Mouse (Mus musculus): ENCODE data around the gene Eno3. TPM values are rescaled to one million over a fixed set of nuclear protein-coding genes. Genes with fewer than 3 reads are reported as not detected.
A peak's percentile ranks its signal among the peaks of the same experiment; 100 is the strongest.

Gene Eno3
- total and polyA plus RNA-seq, 3 experiments: 14.2 to 16.8 TPM; not detected in 1

DNA sequence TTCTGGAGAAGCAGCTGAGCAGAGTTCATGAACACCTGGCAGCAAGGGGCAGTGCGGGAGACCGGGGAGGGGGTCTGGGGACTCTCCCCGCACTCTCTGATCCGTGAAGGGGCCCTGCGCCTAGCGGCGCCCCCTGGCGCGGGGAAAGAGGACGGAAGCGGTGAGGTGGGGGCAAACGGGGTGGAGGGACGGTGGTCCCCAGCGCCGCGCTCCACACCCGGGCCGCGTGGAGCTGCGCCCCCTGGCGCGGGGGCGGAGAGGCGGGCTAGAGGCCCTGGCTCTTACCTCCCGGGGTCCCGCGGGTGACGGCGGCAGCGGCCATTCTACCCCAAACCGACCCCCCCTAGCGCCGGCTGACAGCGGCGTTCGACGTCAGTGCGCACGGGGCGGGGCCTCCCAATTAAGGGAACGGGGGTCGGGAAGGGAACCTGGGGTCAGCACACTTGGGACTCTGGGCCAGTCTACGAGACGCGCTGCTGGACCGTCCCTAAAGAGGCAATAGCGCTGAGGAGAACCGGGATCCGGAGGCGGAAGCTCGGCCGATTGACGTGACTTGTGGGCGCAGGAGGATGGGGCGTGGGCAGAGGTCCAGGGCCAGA is 30.7 kb downstream of the Eno3 start, which contains the start of gene Camta2 (continued):
- TF ChIP-seq TBP (IDR thresholded peaks at IDR 0.05; ENCODE audit: low read depth, low read length): no peak
- peak; percentile 59; the same call in 1 of the 2 replicates for TF ChIP-seq SIN3A (IDR thresholded peaks at IDR 0.05; ENCODE audit: low read length)
- TF ChIP-seq RAD21 (IDR thresholded peaks at IDR 0.05; ENCODE audit: low read depth, low read length): no peak

- H3K36me3 ChIP-seq (ENCODE audit: control insufficient read depth in 1 of 2, insufficient read depth in 2 of 2, low read length in 2 of 2): peaks cover 0 to 5% of the 10 kb centered on the region in 2 experiments; a peak in 2 of 4 replicates
- peak overlapping the region; percentile 86 for H3K9ac ChIP-seq (ENCODE audit: control insufficient read depth, low read depth, low read length, poor library complexity, severe bottlenecking)
- peaks cover 4% of the 10 kb centered on the region; the same call in 1 of the 2 replicates for H3K79me2 ChIP-seq (ENCODE audit: control insufficient read depth, insufficient read depth, low read length, poor library complexity)
- peak overlapping the region; percentile 63 to 79 for H3K4me3 ChIP-seq (ENCODE audit: control insufficient read depth in 1 of 2, insufficient read depth in 1 of 2, low read depth in 2 of 2, low read length in 2 of 2)
- H3K27me3 ChIP-seq (ENCODE audit: control insufficient read depth in 1 of 2, insufficient read depth in 2 of 2, low read length in 2 of 2): no peaks in the 10 kb centered on the region
- TF ChIP-seq MYC (IDR thresholded peaks at IDR 0.05; ENCODE audit: low read depth, low read length) (no peak), MYB (IDR thresholded peaks at IDR 0.05; ENCODE audit: low read depth, low read length) (no peak)
- peaks cover 0 to 9% of the 10 kb centered on the region in 2 experiments; a peak in 2 of 4 replicates for H3K4me1 ChIP-seq (ENCODE audit: control insufficient read depth in 1 of 2, insufficient read depth in 2 of 2, low read length in 2 of 2)
- no peaks in the 10 kb centered on the region for H3K9me3 ChIP-seq (replicated peaks; ENCODE audit: insufficient read depth, low read length)
- no peak for DNase-seq (ENCODE audit: low read depth, low spot score)
- no peak overlapping the region for H3K27ac ChIP-seq (ENCODE audit: control insufficient read depth, low read depth, low read length)
Observed at GRCm38 (mm10) chr11:70688372-70688771, 31.4 kb downstream of the Eno3 start.

DNA sequence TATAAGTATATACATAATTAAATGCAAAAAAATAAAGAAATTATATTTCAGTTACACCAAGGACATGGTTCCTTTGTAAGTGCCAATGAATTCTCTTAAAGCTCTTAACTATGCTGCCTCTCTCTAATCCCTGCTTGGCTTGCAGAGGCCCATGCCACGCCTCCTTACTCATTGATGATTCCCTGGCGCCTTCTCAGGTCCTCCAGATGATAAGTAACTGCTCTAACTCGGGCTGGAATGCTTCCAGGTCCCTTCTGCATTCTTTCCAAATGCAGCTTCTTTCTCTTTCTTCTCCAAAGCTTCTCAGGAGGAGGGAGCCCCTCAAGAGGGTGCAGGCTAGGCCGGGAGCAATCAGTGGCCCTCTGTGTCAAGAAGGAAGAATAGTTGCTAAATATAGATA is 32.6 kb downstream of the Eno3 start:
- H3K4me1 ChIP-seq (ENCODE audit: control insufficient read depth in 1 of 2, insufficient read depth in 2 of 2, low read length in 2 of 2): peaks cover 0 to 9% of the 10 kb centered on the region in 2 experiments; a peak in 2 of 4 replicates
- no peaks in the 10 kb centered on the region for H3K9me3 ChIP-seq (replicated peaks; ENCODE audit: insufficient read depth, low read length)
- peaks cover 4% of the 10 kb centered on the region; the same call in 1 of the 2 replicates for H3K79me2 ChIP-seq (ENCODE audit: control insufficient read depth, insufficient read depth, low read length, poor library complexity)
- H3K27me3 ChIP-seq (ENCODE audit: control insufficient read depth in 1 of 2, insufficient read depth in 2 of 2, low read length in 2 of 2): no peaks in the 10 kb centered on the region
- no peak overlapping the region for H3K27ac ChIP-seq (ENCODE audit: control insufficient read depth, low read depth, low read length)
- no peak for DNase-seq (ENCODE audit: low read depth, low spot score)
- no peak overlapping the region for H3K4me3 ChIP-seq (ENCODE audit: control insufficient read depth in 1 of 2, insufficient read depth in 1 of 2, low read depth in 2 of 2, low read length in 2 of 2)
- H3K9ac ChIP-seq (ENCODE audit: control insufficient read depth, low read depth, low read length, poor library complexity, severe bottlenecking): no peak overlapping the region
- TF ChIP-seq CTCF (IDR thresholded peaks at IDR 0.05 in 2 of 3, conservative IDR thresholded peaks at IDR 0.05 in 1 of 3; ENCODE audit: control insufficient read depth in 1 of 3, insufficient read depth in 1 of 3, low read depth in 2 of 3, low read length in 3 of 3, poor library complexity in 1 of 3, severe bottlenecking in 1 of 3): no peak
- no peak for TF ChIP-seq ELF1 (IDR thresholded peaks at IDR 0.05; ENCODE audit: low read depth, low read length)
- no peak for TF ChIP-seq TAL1 (IDR thresholded peaks at IDR 0.05; ENCODE audit: low read length)
- TF ChIP-seq ZKSCAN1 (IDR thresholded peaks at IDR 0.05; ENCODE audit: low read depth, low read length): no peak
- no peak for TF ChIP-seq MAFK (IDR thresholded peaks at IDR 0.05; ENCODE audit: borderline replicate concordance, low read depth, low read length)
- peaks cover 0 to 5% of the 10 kb centered on the region in 2 experiments; a peak in 2 of 4 replicates for H3K36me3 ChIP-seq (ENCODE audit: control insufficient read depth in 1 of 2, insufficient read depth in 2 of 2, low read length in 2 of 2)

- H3K9me3 ChIP-seq (replicated peaks; ENCODE audit: insufficient read depth, low read length): no peaks in the 10 kb centered on the region
- no peaks in the 10 kb centered on the region for H3K27me3 ChIP-seq (ENCODE audit: control insufficient read depth in 1 of 2, insufficient read depth in 2 of 2, low read length in 2 of 2)
- no peak for DNase-seq (ENCODE audit: low read depth, low spot score)
- TF ChIP-seq GABPA (IDR thresholded peaks at IDR 0.05; ENCODE audit: low read depth, low read length) (no peak), POLR2A (IDR thresholded peaks at IDR 0.05; ENCODE audit: control insufficient read depth in 1 of 2, insufficient read depth in 1 of 2, low read depth in 1 of 2, low read length in 2 of 2, poor library complexity in 1 of 2) (no peak), MXI1 (IDR thresholded peaks at IDR 0.05; ENCODE audit: low read depth, low read length) (no peak), SIN3A (IDR thresholded peaks at IDR 0.05; ENCODE audit: low read length) (no peak), TBP (IDR thresholded peaks at IDR 0.05; ENCODE audit: low read depth, low read length) (no peak), MEF2A (IDR thresholded peaks at IDR 0.05; ENCODE audit: extremely low read depth, insufficient replicate concordance, low read depth, low read length, poor library complexity, severe bottlenecking) (no peak), MAX (IDR thresholded peaks at IDR 0.05; ENCODE audit: low read length) (no peak), ZC3H11A (IDR thresholded peaks at IDR 0.05; ENCODE audit: low read depth, low read length) (no peak), KAT2A (conservative IDR thresholded peaks at IDR 0.05; ENCODE audit: low read depth, low read length) (no peak), NELFE (IDR thresholded peaks at IDR 0.05; ENCODE audit: low read depth, low read length) (no peak), POLR2AphosphoS5 (IDR thresholded peaks at IDR 0.05; ENCODE audit: borderline replicate concordance, low read depth, low read length) (no peak), GATA1 (IDR thresholded peaks at IDR 0.05; ENCODE audit: low read depth, low read length) (no peak), TCF12 (IDR thresholded peaks at IDR 0.05; ENCODE audit: low read depth, low read length) (no peak), E2F4 (IDR thresholded peaks at IDR 0.05; ENCODE audit: borderline replicate concordance, low read depth, low read length) (no peak)
- no peaks in the 10 kb centered on the region; a peak in 1 of 4 replicates for H3K4me1 ChIP-seq (ENCODE audit: control insufficient read depth in 1 of 2, insufficient read depth in 2 of 2, low read length in 2 of 2)
- no peak overlapping the region for H3K27ac ChIP-seq (ENCODE audit: control insufficient read depth, low read depth, low read length)
- H3K36me3 ChIP-seq (ENCODE audit: control insufficient read depth in 1 of 2, insufficient read depth in 2 of 2, low read length in 2 of 2): no peaks in the 10 kb centered on the region
- H3K79me2 ChIP-seq (ENCODE audit: control insufficient read depth, insufficient read depth, low read length, poor library complexity): no peaks in the 10 kb centered on the region
- no peak overlapping the region for H3K9ac ChIP-seq (ENCODE audit: control insufficient read depth, low read depth, low read length, poor library complexity, severe bottlenecking)
- no peak overlapping the region for H3K4me3 ChIP-seq (ENCODE audit: control insufficient read depth in 1 of 2, insufficient read depth in 1 of 2, low read depth in 2 of 2, low read length in 2 of 2)
Observed at GRCm38 (mm10) chr11:70693504-70693903, 36.5 kb downstream of the Eno3 start.

All from MEL (cell line).